Mouse (Mus musculus) E14TG2a.4 (cell line): ENCODE measurements around the gene Gm43517.

ENCODE experiments used
- H3K27me3 ChIP-seq: 2 replicates; pipeline ENCODE4 v1.6.1; 2014; ENCODE audit warnings: low read length, control low read depth; ENCODE audit not compliant: insufficient read depth
- H3K36me3 ChIP-seq: 2 replicates; pipeline ENCODE4 v1.6.1; 2014; ENCODE audit warnings: low read length, control low read depth; ENCODE audit not compliant: insufficient read depth
- H3K4me1 ChIP-seq: replicated peaks from 2 replicates; pipeline ENCODE4 v1.6.1; 2014; ENCODE audit warnings: low read depth, low read length, control low read depth
- H3K4me3 ChIP-seq: replicated peaks from 2 replicates; pipeline ENCODE4 v1.5.1; 2014; ENCODE audit warnings: mild to moderate bottlenecking, low read length
- H3K9me3 ChIP-seq: 2 replicates; pipeline ENCODE4 v1.6.1; 2014; ENCODE audit warnings: low read length, control low read depth
- CTCF ChIP-seq: conservative IDR thresholded peaks from 2 replicates; pipeline ENCODE4 v1.5.1; 2014; ENCODE audit warnings: low read length
- NANOG ChIP-seq: IDR thresholded peaks from 2 replicates; pipeline ENCODE4 v1.6.1; 2014; ENCODE audit warnings: borderline replicate concordance, low read length, mixed read lengths
- POU5F1 ChIP-seq: IDR thresholded peaks from 2 replicates; pipeline ENCODE4 v1.6.1; 2014; ENCODE audit warnings: low read length, borderline replicate concordance

Gene Gm43517

GRCm38 (mm10) chr12:49391305-49392040, 6.5 kb downstream of the Gm43517 start:
- Histone ChIP-seq H3K9me3 (no peaks in the 10 kb centered on the region), H3K27me3 (peaks cover 56% of the 10 kb centered on the region), H3K36me3 (no peaks in the 10 kb centered on the region), H3K4me1 (peaks cover 7% of the 10 kb centered on the region), H3K4me3 (peak overlapping the region; percentile 55)
- TF ChIP-seq POU5F1 (no peak), CTCF (peak; percentile 19; the same call in 1 of the 2 replicates), NANOG (no peak)

- H3K9me3 ChIP-seq: no peaks in the 10 kb centered on the region
- H3K36me3 ChIP-seq: no peaks in the 10 kb centered on the region
- H3K27me3 ChIP-seq: peaks cover 60% of the 10 kb centered on the region
- H3K4me1 ChIP-seq: peaks cover 7% of the 10 kb centered on the region
- H3K4me3 ChIP-seq: no peak overlapping the region
- TF ChIP-seq CTCF (no peak), POU5F1 (no peak), NANOG (no peak)
Measured at GRCm38 (mm10) chr12:49392041-49392390, 7.0 kb downstream of the Gm43517 start.

GRCm38 (mm10) chr12:49392876-49393275, 7.9 kb downstream of the Gm43517 start:
- H3K4me1 ChIP-seq: peaks cover 7% of the 10 kb centered on the region
- peaks cover 65% of the 10 kb centered on the region for H3K27me3 ChIP-seq
- no peaks in the 10 kb centered on the region for H3K9me3 ChIP-seq
- TF ChIP-seq CTCF (no peak), NANOG (no peak), POU5F1 (no peak)
- H3K36me3 ChIP-seq: no peaks in the 10 kb centered on the region
- no peak overlapping the region for H3K4me3 ChIP-seq

- TF ChIP-seq POU5F1: no peak
- no peak for TF ChIP-seq CTCF
- TF ChIP-seq NANOG: no peak
- Histone ChIP-seq H3K27me3 (peaks cover 67% of the 10 kb centered on the region), H3K4me3 (no peak overlapping the region), H3K9me3 (no peaks in the 10 kb centered on the region), H3K36me3 (no peaks in the 10 kb centered on the region), H3K4me1 (peaks cover 7% of the 10 kb centered on the region)
Measured at GRCm38 (mm10) chr12:49393639-49394038, 8.7 kb downstream of the Gm43517 start.

GRCm38 (mm10) chr12:49394181-49394580, 9.2 kb downstream of the Gm43517 start:
- no peak overlapping the region for H3K4me3 ChIP-seq
- no peaks in the 10 kb centered on the region for H3K36me3 ChIP-seq
- peaks cover 69% of the 10 kb centered on the region for H3K27me3 ChIP-seq
- no peaks in the 10 kb centered on the region for H3K9me3 ChIP-seq
- peaks cover 7% of the 10 kb centered on the region for H3K4me1 ChIP-seq
- TF ChIP-seq POU5F1: no peak
- TF ChIP-seq NANOG: no peak
- no peak for TF ChIP-seq CTCF

GRCm38 (mm10) chr12:49394836-49395235, 9.9 kb downstream of the Gm43517 start:
- TF ChIP-seq CTCF (no peak), NANOG (no peak), POU5F1 (no peak)
- H3K27me3 ChIP-seq: peaks cover 67% of the 10 kb centered on the region
- no peaks in the 10 kb centered on the region for H3K9me3 ChIP-seq

GRCm38 (mm10) chr12:49395969-49396368, 11.0 kb downstream of the Gm43517 start:
- Histone ChIP-seq H3K36me3 (no peaks in the 10 kb centered on the region), H3K9me3 (no peaks in the 10 kb centered on the region), H3K4me1 (peaks cover 12% of the 10 kb centered on the region), H3K27me3 (peaks cover 68% of the 10 kb centered on the region), H3K4me3 (no peak overlapping the region)
- TF ChIP-seq NANOG: no peak
- no peak for TF ChIP-seq POU5F1
- TF ChIP-seq CTCF: no peak

More at GRCm38 (mm10) chr12:49394836-49395235, 9.9 kb downstream of the Gm43517 start:
- Histone ChIP-seq H3K4me3 (no peak overlapping the region), H3K4me1 (peaks cover 7% of the 10 kb centered on the region), H3K36me3 (no peaks in the 10 kb centered on the region)

- Histone ChIP-seq H3K9me3 (no peaks in the 10 kb centered on the region), H3K36me3 (no peaks in the 10 kb centered on the region), H3K4me3 (no peak overlapping the region), H3K27me3 (peaks cover 68% of the 10 kb centered on the region), H3K4me1 (peaks cover 10% of the 10 kb centered on the region; the same call in 1 of the 2 replicates)
- TF ChIP-seq CTCF (no peak), NANOG (no peak), POU5F1 (no peak)
Measured at GRCm38 (mm10) chr12:49396776-49397175, 11.8 kb downstream of the Gm43517 start.
